Mouse (Mus musculus) thymus, postnatal 36 days (tissue): ENCODE measurements around the gene Meaf6.

ENCODE experiments used
- DNase-seq, 2 experiments: peaks; one replicate each; pipeline ENCODE4 v3.0.0; 2022; ENCODE audit warnings: mixed read lengths in 2 of 2

The Meaf6 gene

GRCm38 (mm10) chr4:125116090-125116861 lies 31.3 kb downstream of the Meaf6 start:
- DNase-seq, result peak; percentile 20 to 29

- no peak for DNase-seq
Observed at GRCm38 (mm10) chr4:125116929-125117328, 32.0 kb downstream of the Meaf6 start.

GRCm38 (mm10) chr4:125117902-125118320 lies 33.0 kb downstream of the Meaf6 start:
- DNase-seq, result peak; percentile 62 to 78

GRCm38 (mm10) chr4:125119070-125119469 lies 34.1 kb downstream of the Meaf6 start:
- peak; percentile 32 to 53 for DNase-seq

GRCm38 (mm10) chr4:125119721-125120120 lies 34.8 kb downstream of the Meaf6 start:
- no peak for DNase-seq

- peak; percentile 50 to 61 for DNase-seq
Observed at GRCm38 (mm10) chr4:125122431-125123278, 37.7 kb downstream of the Meaf6 start.

- DNase-seq, result peak in 1 of 2 experiments; percentile 26
Observed at GRCm38 (mm10) chr4:125123279-125123671, 38.3 kb downstream of the Meaf6 start.

- peak; percentile 67 to 76 for DNase-seq
Observed at GRCm38 (mm10) chr4:125124424-125125209, 39.7 kb downstream of the Meaf6 start.

- peak in 1 of 2 experiments; percentile 12 for DNase-seq
Observed at GRCm38 (mm10) chr4:125125361-125125921, 40.5 kb downstream of the Meaf6 start.

GRCm38 (mm10) chr4:125126186-125126585 lies 41.3 kb downstream of the Meaf6 start:
- no peak for DNase-seq

- no peak for DNase-seq
Observed at GRCm38 (mm10) chr4:125126761-125127160, 41.8 kb downstream of the Meaf6 start.

GRCm38 (mm10) chr4:125127305-125128084 lies 42.6 kb downstream of the Meaf6 start, which contains the start of gene Zc3h12a:
TSS of gene Zc3h12a (minus strand) at chr4:125127840.
- peak; percentile 91 to 95 for DNase-seq

GRCm38 (mm10) chr4:125131493-125131892 lies 46.6 kb downstream of the Meaf6 start:
- no peak for DNase-seq

GRCm38 (mm10) chr4:125132394-125132793 lies 47.5 kb downstream of the Meaf6 start:
- DNase-seq, result peak; percentile 66 to 69

GRCm38 (mm10) chr4:125134192-125134591 lies 49.3 kb downstream of the Meaf6 start:
- no peak for DNase-seq

GRCm38 (mm10) chr4:125134631-125135030 lies 49.7 kb downstream of the Meaf6 start:
- no peak for DNase-seq

- no peak for DNase-seq
Observed at GRCm38 (mm10) chr4:125135076-125135855, 50.3 kb downstream of the Meaf6 start.

- no peak for DNase-seq
Observed at GRCm38 (mm10) chr4:125136303-125136888, 51.5 kb downstream of the Meaf6 start.

- no peak for DNase-seq
Observed at GRCm38 (mm10) chr4:125138321-125138720, 53.4 kb downstream of the Meaf6 start.

- no peak for DNase-seq
Observed at GRCm38 (mm10) chr4:125144211-125144610, 59.3 kb downstream of the Meaf6 start.
